Mouse (Mus musculus): ENCODE data around the gene Adamts8.

Adamts8 gene

DNA sequence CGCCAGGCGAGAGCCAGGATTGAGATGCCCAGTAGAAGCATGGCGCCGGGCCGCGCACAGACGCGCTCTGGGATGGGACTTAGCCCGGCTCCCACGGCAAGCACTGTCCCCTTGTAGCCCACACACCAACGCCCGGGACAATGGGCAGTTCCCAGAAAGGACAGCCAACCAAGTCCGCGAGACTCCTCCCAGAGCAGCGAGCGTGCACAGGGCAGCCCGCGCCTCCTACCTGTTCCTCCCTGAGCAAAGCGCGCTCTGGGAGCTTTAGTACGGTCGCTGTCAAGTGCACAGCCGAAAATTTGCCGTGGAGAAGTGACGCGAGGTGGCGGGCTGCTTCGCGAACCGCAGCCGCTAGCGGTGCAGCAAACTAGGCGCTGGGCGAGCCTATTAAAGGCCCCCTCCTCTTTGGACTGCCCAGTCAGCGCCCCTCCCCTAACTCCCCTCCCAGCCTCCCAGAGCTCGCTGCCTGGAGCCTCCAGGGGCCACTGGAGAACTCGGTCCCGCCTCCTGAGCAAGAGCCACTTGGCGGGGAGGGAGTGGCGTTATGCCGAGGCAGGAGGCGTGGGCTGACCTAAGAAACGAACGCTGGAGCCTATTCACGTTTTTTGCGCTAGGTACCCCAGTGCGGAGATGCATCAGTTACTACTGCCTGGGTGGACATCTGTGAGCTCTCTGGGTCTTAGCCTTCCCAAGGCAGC is 20.0 kb upstream of the Adamts8 start, which contains the start of gene Adamts15:
Gene Adamts15 (minus strand): TSS at position 256 of the 698 bp plus-strand sequence.
- DNase-seq (ENCODE audit: inconsistent ontology term) = peak; percentile 73

DNA sequence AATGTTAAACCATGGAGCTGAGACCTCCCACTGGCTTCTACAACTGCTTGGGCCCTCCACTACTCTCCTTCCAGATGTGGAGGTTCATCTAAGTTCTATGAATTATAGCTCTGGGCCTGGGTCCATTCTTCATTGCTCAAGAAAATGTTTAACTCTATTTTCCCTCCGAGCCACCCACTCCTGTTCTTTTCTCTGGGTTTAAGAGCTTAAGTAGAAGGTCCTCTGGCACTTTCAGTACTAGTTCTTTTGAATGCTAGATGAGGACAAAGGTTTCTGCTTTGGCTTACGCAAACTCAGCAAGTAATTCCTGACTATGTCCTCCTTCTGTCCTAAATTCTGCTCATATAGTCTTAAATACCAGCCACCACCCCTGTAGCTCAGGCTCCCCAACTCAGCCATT is 13.6 kb upstream of the Adamts8 start:
- DNase-seq (ENCODE audit: inconsistent ontology term) = no peak

DNA sequence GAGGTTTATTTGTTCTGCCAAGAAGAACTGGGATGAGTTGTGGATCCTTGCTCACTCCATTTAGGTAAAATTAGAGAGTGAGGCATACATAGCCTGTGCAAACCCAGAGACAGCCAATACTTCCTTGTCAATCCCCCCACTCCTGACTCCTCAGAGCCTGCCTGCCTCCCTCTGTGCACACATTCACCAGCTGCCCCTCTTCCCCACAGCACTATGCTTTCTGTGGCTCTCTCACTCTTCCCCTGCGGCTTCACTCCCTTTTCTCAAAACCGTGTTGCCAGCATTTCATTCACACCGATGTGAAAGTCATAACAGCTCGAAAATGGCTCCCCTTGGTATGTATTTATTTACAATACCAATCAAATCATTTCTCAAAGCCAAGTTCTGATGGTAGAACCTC is 10.0 kb upstream of the Adamts8 start:
- no peak for DNase-seq (ENCODE audit: inconsistent ontology term)

DNA sequence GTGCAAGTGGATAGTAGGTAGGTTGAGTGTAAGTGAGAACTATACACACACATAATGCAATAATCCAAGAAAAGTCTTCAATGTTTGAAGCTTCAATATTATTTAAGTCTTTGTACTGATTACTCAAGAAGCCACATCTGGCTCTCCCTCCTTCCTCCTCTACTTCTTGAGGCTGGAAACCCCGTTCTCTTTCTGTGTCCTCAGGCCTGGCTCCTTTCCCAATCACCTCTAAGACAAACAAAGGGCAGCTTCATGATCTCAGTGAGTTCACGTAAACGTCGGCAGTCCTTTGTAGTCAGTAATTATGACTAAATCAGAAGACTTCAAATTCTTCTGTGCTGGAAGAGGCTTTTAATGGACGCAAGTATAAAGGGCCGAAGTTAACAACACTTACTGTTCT is 7.5 kb upstream of the Adamts8 start:
- no peak for DNase-seq (ENCODE audit: inconsistent ontology term)

DNA sequence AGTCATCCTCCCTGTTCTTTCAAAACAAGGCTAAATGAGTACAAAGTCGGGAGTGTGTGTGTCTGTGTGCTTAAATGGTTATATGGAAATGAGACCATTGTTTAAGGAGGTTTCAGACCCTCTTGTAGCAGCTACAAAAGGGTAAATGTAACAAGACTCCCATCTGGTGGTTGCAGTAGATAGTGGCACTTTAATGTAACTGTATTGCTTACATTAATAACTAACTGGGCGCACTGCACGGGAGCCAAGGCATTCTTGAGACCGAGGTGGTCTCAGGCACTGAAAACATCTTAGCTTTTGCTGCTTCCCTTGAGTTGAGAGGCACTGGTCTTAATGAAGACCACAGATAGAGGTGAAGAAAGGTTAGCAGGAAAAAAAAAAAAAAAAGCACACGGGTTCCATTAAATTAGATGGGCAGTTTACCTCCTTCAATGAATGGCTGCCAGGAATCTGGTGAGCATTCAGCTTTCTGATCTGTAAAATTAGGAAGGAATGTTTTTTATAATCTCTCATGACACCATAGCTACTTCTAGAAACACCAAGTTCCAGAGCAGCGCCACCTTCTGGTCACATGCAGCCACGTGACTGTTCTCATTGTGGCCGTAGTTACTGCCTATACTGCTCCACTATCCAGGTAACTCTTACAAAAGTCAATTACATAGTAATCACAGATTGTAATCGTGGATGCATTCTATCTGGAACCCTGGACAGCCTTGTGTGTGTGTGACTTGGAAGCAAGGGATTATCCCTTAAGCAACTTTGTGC is 5.5 kb upstream of the Adamts8 start:
- DNase-seq (ENCODE audit: inconsistent ontology term) = peak; percentile 70

DNA sequence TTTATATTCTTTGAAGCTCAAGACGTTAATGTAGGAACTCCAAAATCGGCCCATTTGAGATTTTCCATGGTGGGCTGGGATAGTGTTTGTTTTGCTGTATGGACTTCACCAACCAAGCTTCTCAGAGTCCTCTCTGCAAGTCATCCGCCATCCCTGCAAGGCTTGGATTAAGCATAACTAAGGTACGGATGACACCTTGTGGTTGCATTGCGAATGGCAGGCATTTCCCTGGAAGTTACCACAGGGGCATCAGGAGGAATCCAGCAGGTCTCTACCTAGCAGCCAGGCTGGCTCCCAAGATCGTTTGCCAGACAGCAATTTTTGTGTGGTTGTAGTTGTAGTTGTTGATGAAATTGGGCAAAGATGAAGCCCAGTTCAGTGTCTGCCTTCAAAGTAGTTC is 2.0 kb upstream of the Adamts8 start:
- DNase-seq (ENCODE audit: inconsistent ontology term) = peak; percentile 62

DNA sequence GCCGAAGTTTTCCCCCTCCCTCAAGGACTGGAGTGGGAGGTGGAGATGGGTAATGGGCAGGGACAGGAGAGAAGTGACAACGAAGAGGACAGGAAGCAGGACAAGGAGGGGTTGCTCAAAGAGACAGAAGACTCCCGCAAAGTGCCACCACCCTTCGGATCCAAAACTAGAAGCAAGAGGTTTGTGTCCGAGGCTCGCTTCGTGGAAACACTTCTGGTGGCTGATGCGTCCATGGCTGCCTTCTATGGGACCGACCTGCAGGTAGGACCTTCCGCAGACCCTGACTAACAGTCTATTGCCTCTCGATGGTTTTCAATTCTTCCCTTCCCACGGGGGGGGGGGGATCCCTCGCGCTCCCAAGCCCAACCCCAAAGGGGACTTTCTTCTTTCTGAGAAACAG is 979 bp downstream of the Adamts8 start:
- no peak for DNase-seq (ENCODE audit: inconsistent ontology term)

DNA sequence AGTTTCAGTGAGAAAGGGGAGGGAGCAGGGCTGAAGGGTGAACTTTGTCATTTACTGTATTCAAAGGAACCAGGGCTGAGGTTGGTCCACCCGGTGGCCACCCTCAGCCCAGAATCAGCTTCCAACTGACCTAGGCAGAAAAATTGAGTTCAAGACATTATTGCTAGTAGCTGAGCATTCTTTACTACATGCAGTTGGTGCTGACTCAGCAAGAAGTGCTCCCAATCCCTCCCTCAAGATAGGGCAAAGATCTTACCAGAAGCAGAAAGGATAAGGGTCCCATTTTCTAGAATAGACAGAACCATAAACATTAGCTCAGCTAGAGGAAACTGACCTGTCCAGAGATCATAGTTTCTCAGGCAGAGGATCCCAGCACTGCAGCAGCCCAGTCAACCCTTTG is 1.9 kb downstream of the Adamts8 start:
- no peak for DNase-seq (ENCODE audit: inconsistent ontology term)

DNA sequence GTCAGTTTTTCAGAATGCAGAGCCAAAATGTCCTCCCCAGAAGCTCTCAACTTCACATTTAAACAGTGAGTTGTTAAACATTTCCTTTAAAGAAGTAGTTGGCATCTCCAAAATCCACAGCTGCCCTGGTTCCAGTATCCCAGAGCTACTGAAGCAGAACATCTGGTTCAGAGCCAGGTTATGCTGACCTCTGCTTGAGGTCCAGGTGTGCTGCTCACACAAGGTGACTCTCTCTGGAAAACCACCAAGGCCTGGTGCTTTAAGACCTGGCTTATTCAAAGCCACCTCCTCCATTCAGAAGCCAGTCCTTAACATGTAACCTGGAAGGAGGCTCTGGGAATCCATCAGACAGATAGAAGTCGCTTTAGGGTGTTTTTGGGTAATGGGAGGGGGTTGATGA is 2.9 kb downstream of the Adamts8 start:
- no peak for DNase-seq (ENCODE audit: inconsistent ontology term)

DNA sequence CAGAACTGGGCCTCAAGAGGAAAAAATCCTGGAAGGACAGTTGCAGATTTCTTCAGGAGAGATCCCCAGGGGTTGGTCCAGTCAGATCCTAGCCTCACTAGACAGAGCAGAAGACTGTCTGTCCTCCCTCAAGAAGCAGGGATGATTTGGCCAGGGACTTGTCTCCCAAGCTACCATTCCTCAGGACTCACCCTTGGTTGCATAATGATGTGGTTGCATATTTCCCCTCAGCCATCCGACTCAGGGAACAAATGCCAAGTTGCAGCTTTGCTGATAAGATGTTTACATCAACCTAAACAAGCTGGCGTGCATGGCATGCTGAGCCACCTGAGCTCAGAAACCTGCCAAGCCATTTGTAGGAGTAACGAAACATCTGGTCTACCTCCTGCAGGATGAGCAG is 7.1 kb downstream of the Adamts8 start:
- no peak for DNase-seq (ENCODE audit: inconsistent ontology term)

DNA sequence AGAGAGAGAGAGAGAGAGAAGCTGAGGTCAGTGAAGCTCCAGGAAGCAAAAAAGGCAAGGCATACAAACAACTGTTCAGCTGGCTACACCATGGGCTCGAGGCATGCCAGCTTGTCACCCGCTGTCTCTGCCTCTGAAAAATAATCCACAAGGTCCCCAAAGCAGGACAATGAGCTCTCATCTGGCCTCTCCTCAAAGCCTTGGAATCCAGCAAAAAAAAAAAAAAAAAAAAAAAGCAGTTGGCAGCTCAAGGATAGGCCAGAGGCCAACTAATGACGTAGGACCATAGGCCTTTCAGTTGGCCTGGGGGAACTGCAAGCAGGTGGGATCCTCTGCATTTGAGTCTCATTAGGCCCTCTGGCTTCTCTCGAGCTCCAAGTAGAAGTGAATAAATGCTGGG is 7.6 kb downstream of the Adamts8 start:
- DNase-seq (ENCODE audit: inconsistent ontology term) = no peak

DNA sequence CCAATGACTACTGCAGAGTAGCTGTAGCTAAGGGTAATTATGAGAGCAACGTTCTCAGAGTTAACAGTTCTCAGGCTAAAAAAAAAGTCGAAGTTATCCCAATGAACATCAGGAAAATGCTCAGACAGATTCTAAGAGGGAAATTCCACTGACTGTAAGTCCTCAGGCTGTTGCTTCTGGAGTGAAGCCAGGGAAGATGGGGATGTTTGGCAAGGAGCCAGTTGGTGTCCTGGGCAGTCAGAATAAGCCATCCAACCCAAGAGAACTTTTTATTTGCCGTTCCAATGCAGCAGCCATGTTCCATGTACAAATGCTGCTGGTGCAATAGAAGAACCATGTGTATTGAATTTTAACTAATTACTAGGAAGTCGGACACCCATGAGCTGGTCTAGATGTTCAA is 8.2 kb downstream of the Adamts8 start:
- peak; percentile 69 for DNase-seq (ENCODE audit: inconsistent ontology term)

DNA sequence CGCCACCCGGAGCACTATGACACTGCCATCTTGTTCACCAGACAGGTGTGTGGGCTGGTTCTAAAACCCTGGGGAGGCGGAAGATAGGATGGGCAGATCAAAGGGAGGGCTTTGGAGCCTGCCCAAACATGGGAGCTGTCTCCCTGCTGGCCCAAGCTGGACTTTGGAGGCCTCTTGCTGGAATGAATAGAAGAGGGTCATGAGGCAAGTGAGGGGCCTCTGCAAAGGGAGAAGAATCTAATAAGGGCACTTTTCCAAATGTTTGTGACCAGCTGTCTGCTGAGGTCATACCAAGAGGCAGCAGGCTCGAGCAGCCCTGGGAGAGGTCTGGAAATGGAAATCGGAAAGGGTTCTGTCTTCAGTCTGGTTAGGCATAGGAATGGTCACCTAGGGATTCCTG is 9.1 kb downstream of the Adamts8 start:
- no peak for DNase-seq (ENCODE audit: inconsistent ontology term)

DNA sequence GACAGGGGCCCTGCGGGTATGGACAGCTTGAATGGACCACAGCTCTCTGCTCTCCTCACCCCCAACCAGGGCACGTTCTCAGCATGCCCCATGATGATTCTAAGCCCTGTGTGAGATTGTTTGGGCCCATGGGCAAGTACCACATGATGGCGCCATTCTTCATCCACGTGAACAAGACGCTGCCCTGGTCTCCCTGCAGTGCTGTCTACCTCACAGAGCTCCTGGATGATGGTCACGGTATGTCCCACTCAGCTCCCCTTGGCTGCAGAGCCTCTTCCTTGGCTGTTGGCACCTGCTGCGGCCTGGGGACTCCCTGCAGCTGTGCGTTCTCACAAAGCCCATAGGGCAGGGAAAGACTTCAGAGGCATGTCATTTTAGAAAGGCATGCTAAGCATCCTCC is 10.9 kb downstream of the Adamts8 start:
- no peak for DNase-seq (ENCODE audit: inconsistent ontology term)

DNA sequence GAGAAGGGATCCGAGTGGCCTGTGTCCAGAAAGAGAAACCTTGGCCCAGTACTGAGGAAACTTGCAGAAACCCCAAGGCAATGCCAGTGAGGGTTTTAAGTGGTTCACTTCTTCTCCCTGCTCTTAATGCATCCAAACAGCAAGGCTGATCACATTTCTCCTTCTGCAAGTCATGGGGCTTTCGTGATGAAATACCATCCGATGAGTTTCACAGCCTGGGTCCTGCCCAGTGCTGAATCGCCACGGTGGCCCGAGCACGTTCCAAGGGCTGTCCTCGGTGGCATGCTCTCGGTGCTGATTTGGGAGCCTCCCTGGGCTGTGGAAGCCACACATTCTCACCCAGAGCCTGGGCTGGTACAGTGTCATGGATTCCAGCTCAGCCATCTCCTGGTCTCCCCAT is 12.9 kb downstream of the Adamts8 start:
- DNase-seq (ENCODE audit: inconsistent ontology term) = no peak

DNA sequence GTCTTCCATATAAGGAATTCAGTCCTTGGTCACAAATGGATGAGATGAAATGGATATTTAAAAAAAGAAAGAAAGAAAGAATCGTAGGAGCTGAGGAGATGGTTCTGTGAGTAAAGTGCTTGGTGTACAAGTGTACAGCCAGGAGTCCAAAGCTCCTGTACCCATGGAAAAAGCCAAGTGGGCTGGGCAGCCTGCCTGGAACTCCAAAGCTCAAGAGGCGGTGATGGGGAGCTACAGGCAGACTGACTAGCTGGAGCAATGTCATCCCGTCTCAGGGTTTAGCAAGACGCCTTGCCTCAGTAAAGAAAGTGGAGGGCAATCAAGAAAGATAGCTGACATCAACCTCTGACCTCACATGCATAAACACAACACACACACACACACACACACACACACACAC is 21.4 kb downstream of the Adamts8 start:
- no peak for DNase-seq (ENCODE audit: inconsistent ontology term)

DNA sequence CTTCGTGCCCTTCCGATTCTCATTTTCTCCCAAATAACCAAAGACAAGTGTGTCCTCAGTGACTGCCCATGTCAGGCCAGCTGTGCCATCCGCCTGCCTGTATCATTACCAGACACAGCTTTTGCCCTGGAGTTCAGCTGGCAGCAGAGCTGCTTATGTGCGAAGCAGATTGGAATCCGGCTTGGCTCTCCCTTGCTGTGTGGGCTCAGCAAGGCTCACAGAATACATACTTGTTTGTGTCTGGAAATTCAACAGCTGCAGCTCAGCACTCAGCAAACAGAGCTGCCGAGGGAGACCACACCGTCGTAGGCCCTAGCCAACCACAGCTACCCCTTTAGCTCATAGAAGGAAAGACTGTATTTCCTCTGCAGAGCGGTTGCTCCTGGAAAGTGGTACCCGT is 22.3 kb downstream of the Adamts8 start:
- DNase-seq (ENCODE audit: inconsistent ontology term) = peak; percentile 64

DNA sequence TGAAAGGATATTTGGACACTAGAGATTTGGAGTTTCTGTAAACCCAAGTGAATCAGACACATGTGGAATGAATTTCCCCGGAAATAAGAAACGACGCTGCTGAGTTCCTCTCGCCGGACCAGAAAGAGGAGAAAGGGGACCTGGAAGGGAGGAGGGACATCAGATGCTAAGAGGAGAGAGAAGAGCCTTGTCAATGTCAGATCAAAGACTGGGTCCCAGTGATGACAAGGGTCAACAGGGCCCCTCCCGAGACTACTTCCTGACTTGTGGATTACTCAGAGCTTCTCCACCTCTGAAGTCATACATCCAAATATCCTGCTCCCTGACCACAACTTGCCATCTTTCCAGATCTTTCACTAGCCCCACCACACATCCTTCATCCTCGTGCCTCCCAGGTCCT is 24.5 kb downstream of the Adamts8 start:
- no peak for DNase-seq (ENCODE audit: inconsistent ontology term)

DNA sequence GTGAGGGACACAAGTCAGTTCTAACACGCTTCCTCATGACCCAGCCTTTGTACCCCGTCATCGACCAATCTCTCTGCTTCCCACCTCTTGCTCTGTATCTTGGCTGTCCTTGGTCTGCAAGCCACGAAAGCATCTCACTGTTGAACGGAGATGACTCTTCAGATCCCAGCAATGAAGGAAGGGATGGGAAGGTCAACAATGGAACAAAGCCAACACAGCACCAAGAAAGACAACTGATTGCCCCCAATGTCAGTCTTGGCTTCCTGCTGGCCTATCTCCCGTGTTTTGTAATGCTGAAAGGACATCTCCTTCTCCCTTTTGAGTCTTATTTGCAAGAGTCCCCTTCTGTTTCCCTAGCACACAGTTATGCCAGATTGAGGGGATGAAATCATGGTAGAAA is 25.8 kb downstream of the Adamts8 start:
- DNase-seq (ENCODE audit: inconsistent ontology term) = no peak

DNA sequence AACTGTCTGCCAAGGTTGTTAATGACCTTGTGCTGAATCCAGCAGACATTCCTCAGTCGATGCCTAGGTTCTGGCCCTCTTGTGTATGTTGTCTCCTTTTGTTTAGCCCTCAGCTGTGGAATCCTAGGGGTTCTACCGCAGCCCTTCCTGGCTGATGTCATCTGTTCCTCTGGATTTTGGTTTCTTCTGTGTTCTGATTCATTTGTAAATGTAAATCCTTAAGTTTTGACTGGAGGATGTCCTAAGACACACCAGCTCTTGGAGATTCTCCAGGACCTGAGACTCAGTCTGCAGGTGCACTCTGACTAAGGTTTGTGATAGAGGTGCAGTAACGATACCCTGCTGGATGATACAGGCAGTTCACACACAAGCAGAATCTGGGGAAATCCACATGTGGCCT is 27.6 kb downstream of the Adamts8 start:
- DNase-seq (ENCODE audit: inconsistent ontology term) = peak; percentile 78

DNA sequence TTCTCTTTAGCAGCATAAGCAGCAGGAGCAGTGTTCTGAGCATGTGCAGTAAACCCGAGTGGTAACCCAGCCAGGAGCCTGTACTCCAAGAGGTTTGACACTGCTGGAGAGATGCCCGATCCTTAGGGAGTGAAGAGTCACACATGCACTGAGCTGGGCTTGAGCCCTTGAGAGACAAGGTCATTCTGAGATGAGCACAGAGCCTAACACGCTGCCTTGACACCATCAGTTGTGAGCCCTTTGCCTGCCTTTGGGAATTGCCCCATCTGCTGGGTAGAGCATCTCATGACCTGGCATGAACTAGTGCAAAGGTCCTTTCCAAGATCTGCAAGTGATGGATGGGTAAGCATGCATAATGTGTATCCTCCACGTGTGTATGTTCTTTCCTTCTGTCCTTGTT is 29.6 kb downstream of the Adamts8 start:
- DNase-seq (ENCODE audit: inconsistent ontology term) = peak; percentile 20

DNA sequence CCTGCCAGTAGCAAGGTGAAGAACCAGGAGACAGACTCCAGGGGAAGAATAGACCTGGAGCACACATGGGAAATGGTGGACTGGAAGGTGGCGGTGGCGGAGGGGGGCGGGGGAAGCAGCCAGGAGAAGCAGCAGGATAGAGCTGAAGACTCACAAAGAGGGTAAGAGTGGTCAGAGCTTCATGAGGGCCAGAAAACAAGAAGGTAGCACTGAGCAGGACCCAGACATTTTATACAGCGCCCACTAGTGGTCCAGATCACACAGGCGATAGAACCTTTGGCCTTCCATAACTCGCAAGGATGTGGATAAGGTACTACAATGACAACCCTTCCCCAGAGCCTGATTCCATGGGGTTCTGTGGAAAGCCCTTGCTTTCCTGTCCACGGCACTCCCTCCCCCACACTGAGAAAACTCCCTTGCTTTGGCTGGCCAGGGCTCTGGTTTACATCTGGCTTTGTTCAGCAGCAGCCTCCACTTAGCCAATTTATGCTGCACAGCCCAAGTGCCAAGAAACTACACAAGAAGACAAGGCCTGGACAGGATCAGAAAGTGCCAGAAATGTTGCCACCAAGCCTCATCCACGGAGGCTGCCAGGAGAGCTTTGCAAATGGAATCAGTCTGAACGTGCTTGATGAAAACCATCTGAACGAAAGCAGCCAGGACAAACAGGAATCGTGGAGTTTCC is 34.1 kb downstream of the Adamts8 start:
- no peak for DNase-seq (ENCODE audit: inconsistent ontology term)

DNA sequence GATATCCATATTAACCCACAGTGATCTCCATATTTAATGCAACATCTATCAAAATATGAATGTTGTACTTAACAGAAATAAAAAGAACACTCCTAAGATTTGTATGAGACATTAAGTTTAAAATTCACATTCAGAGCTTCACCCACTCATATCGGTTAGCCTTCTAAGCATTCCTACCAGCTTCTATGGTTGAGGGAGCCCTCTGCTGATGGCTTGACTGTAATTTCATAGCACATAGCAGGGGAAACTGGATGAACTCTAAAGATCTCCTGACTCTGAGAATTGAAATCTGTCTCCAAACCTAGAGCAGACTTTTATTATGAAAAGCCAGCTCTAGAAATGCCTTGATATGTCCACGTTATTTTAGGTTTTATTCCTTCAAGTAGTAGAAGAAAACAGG is 38.1 kb downstream of the Adamts8 start:
- DNase-seq (ENCODE audit: inconsistent ontology term) = no peak

Measured in Muller cell, postnatal 12 days (primary cell).